Mouse (Mus musculus) kidney, postnatal 4 days (tissue): ENCODE measurements around the gene Sumo3.

Experiments
- DNase-seq, 2 experiments: peaks; one replicate each; pipeline ENCODE4 v3.0.0; 2021; ENCODE audit warnings: mixed read lengths in 2 of 2

The Sumo3 gene

GRCm38 (mm10) chr10:77589749-77590148, 16.1 kb upstream of the Sumo3 start:
- no peak for DNase-seq

- peak; percentile 73 to 84 for DNase-seq
These were observed 15.1 kb upstream of the Sumo3 start for GRCm38 (mm10) chr10:77590812-77591211.

- no peak for DNase-seq
These were observed 14.4 kb upstream of the Sumo3 start for GRCm38 (mm10) chr10:77591546-77591945.

DNA sequence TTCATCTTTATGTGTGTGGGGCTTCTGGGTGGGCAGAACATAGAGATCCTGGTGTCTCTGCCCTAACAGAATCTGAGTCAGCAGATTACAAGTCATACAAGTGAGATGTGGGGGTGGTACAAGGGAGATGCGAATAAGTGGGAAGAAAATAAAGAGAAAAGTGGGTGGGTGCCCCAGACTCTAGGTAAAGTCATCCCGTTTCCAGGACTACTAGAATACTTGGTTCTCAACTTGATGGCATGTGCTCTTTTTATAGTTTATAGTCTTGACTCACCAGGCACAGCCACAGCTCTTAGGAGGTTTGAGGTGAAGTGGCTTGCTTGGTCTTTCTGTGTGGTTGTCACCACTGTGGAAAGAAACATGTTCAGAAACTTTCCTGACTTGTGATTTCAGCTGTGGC, 9.8 kb upstream of the Sumo3 start:
- DNase-seq, result no peak

- DNase-seq, result no peak
These were observed 2.9 kb upstream of the Sumo3 start for GRCm38 (mm10) chr10:77603021-77603420.

GRCm38 (mm10) chr10:77604111-77604510, 1.8 kb upstream of the Sumo3 start:
- DNase-seq, result no peak

- DNase-seq, result no peak
These were observed 939 bp upstream of the Sumo3 start for GRCm38 (mm10) chr10:77604958-77605357.

DNA sequence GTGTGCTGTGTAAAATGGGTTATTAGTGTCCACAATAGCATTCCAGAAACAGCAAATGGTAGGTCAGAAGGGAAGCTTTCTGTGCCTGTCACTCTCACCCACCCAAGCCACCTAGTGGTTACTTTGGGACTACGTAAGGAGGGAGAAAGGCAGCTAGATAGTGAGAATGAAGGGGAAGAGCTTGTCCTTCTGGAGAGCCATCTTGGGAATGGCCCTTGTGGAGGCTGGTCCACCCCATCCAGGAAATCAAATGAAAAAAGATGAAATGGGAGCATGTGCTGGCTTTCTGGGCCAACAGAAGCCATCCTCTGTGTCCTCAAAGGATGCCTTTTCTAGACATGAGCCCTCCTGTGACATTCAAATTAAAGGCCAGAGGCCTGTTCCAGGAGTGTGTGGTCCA, 529 bp upstream of the Sumo3 start:
- peak; percentile 28 to 57 for DNase-seq

- no peak for DNase-seq
These were observed 958 bp downstream of the Sumo3 start for GRCm38 (mm10) chr10:77606855-77607254.

DNA sequence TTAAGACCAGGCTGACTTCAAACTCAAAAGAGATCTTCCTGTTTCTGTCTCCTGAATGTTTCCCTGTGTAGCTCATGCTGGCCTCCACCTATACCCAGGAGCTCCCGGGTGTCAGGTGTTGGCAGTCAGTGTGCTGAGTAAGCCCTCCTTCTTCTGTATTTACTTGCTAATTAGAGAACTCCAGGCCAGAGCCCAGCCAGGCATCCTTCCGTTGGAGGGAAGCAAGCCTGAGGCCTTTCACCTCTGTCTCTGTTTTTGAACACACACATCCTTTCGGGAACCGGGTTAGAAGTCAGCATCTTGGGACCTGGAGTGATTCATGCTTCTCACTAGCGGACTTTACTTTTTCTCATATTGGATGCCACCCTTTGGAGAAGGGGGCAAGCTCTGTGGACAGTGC, 1.5 kb downstream of the Sumo3 start:
- no peak for DNase-seq

- DNase-seq, result no peak
These were observed 2.7 kb downstream of the Sumo3 start for GRCm38 (mm10) chr10:77608589-77608988.

DNA sequence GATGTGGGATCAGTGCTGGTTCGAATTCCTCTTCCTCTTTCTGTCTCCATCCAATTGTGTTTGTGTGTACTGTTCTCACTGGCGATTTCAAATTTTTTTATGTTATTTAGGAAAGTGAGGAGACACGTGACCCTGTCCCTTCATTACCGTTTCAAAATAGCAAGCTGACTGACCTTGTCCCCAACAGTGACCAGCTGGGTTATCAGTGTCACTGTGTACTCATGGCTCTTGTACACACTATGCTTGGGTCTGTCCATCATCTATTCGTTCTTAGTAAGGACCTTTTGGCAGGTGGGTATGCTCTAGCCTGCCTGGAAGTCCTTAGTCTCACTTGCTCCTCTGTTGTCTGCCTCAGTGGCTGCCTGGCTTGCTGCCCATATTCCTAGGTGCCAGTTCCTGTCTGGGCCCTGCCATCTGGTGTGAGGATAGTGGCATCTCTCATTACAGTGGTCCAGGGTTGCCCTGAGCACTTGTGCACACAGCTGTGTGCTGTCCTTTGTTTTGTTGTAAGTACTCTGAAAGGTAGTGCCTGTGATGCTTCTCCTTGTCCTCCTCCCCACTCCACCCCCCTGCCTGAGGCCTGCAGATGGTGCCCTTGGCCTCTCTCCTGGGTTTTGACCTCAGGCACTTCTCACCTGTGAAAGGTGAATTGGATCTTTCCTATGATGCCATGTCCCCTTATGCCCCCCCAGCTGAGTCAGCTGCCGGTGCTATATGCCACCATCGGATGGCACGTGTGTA, 4.5 kb downstream of the Sumo3 start:
- DNase-seq, result no peak

DNA sequence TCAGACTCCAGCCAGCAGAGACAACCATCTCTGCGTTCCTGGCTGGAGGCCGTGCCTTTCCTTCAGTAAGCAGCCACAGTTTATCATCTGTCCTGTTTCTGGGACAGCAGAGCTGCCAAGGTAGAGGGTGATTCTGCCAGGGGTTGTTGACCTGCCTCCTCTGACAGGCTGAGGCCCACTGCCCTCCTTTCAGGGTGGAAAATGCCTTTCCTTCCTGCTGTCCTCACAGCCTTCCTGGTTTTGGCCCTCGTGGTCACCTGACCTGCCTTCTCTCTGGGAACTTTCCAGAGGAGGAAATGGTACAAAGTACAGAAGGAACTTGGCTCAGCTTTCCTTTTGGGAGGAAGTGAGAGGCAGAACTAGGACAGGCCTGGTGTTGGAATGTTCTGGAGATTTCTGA, 7.5 kb downstream of the Sumo3 start:
- peak; percentile 55 to 71 for DNase-seq

DNA sequence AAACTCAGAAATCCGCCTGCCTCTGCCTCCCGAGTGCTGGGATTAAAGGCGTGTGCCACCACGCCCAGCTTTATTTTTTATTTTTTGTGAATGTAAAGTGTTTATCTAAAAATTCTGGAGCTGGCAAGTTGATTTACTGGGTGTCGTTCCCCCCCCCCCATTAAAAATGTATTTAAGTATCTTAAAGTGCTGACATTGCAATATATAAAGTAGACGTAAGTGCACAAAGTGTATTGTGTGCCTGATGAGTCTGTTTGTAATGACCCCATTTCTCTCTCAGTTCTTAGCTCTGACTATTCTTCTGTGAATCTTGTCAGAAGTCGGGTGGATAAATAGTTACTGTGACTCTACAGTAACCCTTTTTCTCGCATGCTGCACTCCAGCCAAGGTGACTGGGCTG, 9.8 kb downstream of the Sumo3 start:
- DNase-seq, result no peak

GRCm38 (mm10) chr10:77616166-77616565, 10.3 kb downstream of the Sumo3 start:
- DNase-seq, result no peak

DNA sequence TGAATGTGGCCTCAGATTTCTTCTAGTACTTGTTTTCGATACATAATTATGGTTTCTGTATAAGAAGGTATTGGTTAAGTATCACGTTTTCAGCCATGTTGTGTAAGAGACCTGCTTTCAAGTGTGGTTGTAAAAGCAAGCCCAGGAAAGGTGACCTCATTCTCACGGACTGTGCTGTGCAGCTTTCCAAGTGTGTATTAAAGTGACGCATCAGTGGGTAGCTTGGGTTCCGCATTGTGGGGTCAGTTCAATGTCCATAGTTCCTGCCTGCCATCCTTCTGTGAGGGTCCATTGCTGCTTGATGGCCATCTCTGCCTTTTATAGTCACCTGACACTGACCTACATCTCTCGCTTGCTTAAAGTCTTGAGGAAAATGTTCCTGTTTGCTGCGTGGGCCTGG, 11.0 kb downstream of the Sumo3 start:
- no peak for DNase-seq

- no peak for DNase-seq
These were observed 15.6 kb downstream of the Sumo3 start for GRCm38 (mm10) chr10:77621546-77621945.

- DNase-seq, result peak; percentile 95 to 97
These were observed 16.4 kb downstream of the Sumo3 start, which contains the start of gene Ube2g2 for GRCm38 (mm10) chr10:77622055-77622988. Gene Ube2g2, plus strand, starts transcription at chr10:77622275.

- DNase-seq, result peak in 1 of 2 experiments; percentile 48
These were observed 17.2 kb downstream of the Sumo3 start for GRCm38 (mm10) chr10:77623069-77623492.

GRCm38 (mm10) chr10:77623639-77624400, 17.9 kb downstream of the Sumo3 start:
- DNase-seq, result no peak

- no peak for DNase-seq
These were observed 18.7 kb downstream of the Sumo3 start for GRCm38 (mm10) chr10:77624570-77624995.

- no peak for DNase-seq
These were observed 20.1 kb downstream of the Sumo3 start for GRCm38 (mm10) chr10:77626036-77626435.

DNA sequence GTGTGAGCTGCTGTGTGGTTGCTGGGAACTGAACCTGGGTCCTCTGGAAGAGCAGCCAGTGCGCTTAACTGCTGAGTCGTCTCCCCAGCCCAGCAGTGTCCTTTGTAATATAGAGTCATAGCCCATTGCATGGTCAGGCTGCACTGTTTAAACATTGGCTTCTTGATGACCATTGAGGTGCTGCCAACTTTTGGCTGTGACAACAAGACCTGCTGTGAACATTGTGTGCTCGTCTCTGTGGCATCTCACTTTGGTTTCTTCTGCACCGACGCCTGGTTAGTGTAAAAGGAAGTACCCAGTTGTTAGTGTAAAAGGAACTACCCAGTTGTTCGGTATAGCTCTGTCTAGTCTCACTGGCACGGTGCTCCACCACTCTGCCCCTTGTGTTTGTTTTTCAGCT, 20.7 kb downstream of the Sumo3 start:
- DNase-seq, result no peak
